Mouse (Mus musculus) lung, embryonic 16.5 days (tissue): Measurements from ENCODE around the gene Elmod3. TPM values are rescaled to one million over a fixed set of nuclear protein-coding genes. Genes with fewer than 3 reads are reported as not detected.

Experiments
- ATAC-seq: fragments of 200-750 bp; cut with Nextera tagmentation; 2 replicates; pipeline ENCODE4 v1.8.0; 2017; ENCODE audit warnings: low read depth, mild to moderate bottlenecking, moderate library complexity
- H3K27ac ChIP-seq: fragments of 300-500 bp; sonication (generic); 2 replicates; pipeline ENCODE4 v1.5.1; 2014; ENCODE audit warnings: mild to moderate bottlenecking, control low read depth, low read length
- H3K27me3 ChIP-seq: fragments of 300-500 bp; sonication (generic); 2 replicates; pipeline ENCODE4 v1.6.1; 2014; ENCODE audit warnings: low read depth, low read length, mixed read lengths; ENCODE audit not compliant: control insufficient read depth, insufficient read depth
- H3K36me3 ChIP-seq: fragments of 300-500 bp; sonication (generic); 2 replicates; pipeline ENCODE4 v1.6.1; 2014; ENCODE audit warnings: low read length; ENCODE audit not compliant: control insufficient read depth, insufficient read depth
- H3K4me1 ChIP-seq: fragments of 300-500 bp; sonication (generic); replicated peaks from 2 replicates; pipeline ENCODE4 v1.6.1; 2014; ENCODE audit warnings: low read length, mixed read lengths; ENCODE audit not compliant: control insufficient read depth, insufficient read depth
- H3K4me2 ChIP-seq: fragments of 300-500 bp; sonication (generic); 2 replicates; pipeline ENCODE4 v1.6.1; 2014; ENCODE audit warnings: low read depth, low read length, control low read depth
- H3K4me3 ChIP-seq: fragments of 300-500 bp; sonication (generic); 2 replicates; pipeline ENCODE4 v1.5.1; 2014; ENCODE audit warnings: mild to moderate bottlenecking, low read length, control low read depth
- H3K9ac ChIP-seq: fragments of 300-500 bp; sonication (generic); 2 replicates; pipeline ENCODE4 v1.6.1; 2014; ENCODE audit warnings: low read length, control low read depth
- H3K9me3 ChIP-seq: fragments of 300-500 bp; sonication (generic); 2 replicates; pipeline ENCODE4 v1.6.1; 2016; ENCODE audit warnings: low read length; ENCODE audit not compliant: control insufficient read depth
- WGBS: fragments of 180-500 bp; shearing (Covaris S2); extraction: QIAGEN DNeasy Blood & Tissue Kit; methylation state at CpG from one replicate; pipeline ENCODE4 v1.1.7; 2014; 5-methylcytosine and 5-hydroxymethylcytosine counted together
- polyA plus RNA-seq: library from polyadenylated mRNA; unstranded; fragments of >200 nt; fragmentation: Nextera tagmentation; extraction: Ambion mirVana; gene quantifications from 2 replicates; pipeline ENCODE4 v1.2.1, GENCODE M21; 2015

Gene Elmod3
- polyA plus RNA-seq, 1 experiment from 2014 or later: 20.0 TPM

DNA sequence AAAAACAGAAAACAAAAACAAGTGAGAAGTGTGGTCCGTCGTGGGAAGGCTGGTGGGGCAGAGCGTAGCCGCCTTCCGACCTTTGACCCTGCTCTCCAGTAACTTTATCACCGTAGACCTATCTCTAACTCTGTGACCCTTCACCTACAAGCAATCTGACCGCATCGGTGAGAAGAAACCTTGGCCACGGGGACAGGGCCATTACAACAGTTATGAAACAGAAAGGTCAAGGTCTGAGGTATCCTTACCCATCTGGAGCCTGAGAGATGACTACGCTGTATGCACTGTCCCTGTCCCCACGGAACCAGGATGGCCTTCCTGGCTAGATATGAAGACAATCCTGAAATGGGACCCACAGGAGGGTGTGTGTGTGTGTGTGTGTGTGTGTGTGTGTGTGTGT lies 14.1 kb downstream of the Elmod3 start:
- Histone ChIP-seq H3K4me3 (no peak overlapping the region), H3K9ac (no peak overlapping the region), H3K4me2 (no peak overlapping the region), H3K4me1 (no peaks in the 10 kb centered on the region), H3K9me3 (no peaks in the 10 kb centered on the region), H3K27ac (no peak overlapping the region), H3K27me3 (no peaks in the 10 kb centered on the region), H3K36me3 (peaks cover 3% of the 10 kb centered on the region; the same call in 1 of the 2 replicates)
- 67% methylated on average over 11 of the region's 11 CpGs for WGBS
- ATAC-seq: no peak

DNA sequence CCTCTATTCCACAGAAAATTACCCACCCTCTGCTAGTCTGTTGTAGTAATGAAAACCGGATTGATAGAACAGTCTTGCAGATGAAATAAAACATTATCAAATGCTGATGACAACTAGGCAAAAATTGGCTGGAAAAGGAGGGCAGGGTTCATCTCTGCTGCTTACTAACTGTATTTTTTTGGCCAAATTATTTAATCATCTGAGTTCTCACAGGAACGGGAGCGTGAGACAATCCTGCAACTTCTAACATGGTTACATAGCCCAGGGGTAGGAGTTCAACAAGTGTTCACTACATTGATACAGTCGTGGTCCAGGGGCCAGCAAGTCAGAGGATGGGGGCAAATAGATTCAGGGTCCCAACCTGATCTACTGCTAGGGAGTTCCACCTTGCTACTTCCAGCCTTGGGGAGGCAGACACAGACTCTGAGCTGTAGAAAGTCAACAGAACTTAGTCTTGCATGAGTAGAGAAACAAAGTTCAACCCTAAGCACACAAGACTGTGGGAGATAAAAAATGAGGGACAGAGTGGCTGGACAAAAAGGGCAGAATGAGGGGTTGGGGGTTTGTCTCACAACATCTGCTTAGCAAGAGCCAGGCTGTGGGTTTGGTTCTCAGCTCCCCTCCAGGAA lies 14.9 kb downstream of the Elmod3 start:
- H3K4me1 ChIP-seq: no peaks in the 10 kb centered on the region
- 81% methylated on average over 4 of the region's 4 CpGs for WGBS
- no peaks in the 10 kb centered on the region for H3K9me3 ChIP-seq
- no peak overlapping the region for H3K4me2 ChIP-seq
- peaks cover 3% of the 10 kb centered on the region; the same call in 1 of the 2 replicates for H3K36me3 ChIP-seq
- H3K4me3 ChIP-seq: no peak overlapping the region
- no peaks in the 10 kb centered on the region for H3K27me3 ChIP-seq
- H3K27ac ChIP-seq: no peak overlapping the region
- no peak overlapping the region for H3K9ac ChIP-seq
- no peak for ATAC-seq

DNA sequence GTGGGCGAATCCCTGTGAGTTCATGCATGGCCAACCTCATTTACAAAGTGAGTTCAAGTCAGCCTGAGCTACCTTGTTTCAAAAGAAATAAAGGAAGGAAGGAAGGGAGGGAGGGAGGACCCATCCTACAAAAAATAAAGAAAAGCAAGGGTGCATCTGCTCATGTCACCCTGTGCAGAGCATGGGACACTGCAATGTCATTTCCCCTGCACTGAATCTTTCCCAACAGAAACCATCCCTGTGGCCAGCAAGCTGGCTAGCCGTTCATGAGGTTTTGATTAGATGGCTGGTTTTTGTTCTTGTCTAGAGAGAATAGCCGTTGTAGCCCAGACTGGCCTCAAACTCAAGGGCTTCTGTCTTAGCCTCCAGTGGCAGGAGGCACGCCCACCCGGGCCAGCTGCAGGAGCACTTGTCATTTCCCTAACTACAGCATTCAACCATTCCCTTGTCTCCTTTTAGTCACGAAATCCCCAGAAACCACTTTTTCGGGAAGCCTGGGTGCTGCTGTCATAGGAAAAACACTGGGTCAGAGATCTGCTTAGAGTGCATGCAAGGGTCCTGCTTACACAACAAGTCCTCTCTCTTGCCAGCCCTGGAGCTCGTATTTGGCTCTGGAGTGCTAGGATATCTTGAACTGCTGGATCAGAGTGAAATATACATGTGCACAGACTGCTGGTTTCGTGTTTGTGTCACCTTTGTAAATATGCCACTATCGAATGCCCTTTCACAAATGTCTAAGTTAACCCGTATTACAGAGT lies 16.4 kb downstream of the Elmod3 start:
- H3K9me3 ChIP-seq: no peaks in the 10 kb centered on the region
- 74% methylated on average over 11 of the region's 11 CpGs for WGBS
- H3K36me3 ChIP-seq: no peaks in the 10 kb centered on the region; the same call in 1 of the 2 replicates
- no peak overlapping the region for H3K9ac ChIP-seq
- no peak for ATAC-seq
- H3K27me3 ChIP-seq: no peaks in the 10 kb centered on the region
- no peak overlapping the region for H3K4me3 ChIP-seq
- H3K27ac ChIP-seq: no peak overlapping the region
- H3K4me2 ChIP-seq: no peak overlapping the region
- no peaks in the 10 kb centered on the region for H3K4me1 ChIP-seq

DNA sequence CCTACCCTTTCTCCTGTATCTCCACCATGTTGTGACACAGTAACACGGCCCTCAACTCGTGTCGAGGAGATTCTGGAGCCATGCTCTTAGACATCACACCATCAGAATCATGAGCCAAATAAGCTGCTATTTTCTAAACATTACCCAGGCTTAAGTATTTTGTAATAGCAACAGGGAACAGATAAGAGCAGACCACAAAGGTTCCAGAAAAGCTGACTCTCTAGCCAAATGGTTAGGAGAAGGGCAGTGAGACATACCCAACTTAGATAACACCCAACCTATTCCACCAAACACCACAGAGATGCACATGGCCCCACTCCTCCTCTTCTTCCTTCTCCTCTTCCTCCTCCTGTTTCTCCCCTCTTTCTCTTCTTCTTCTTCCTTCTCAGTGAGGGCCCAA lies 22.2 kb downstream of the Elmod3 start:
- ATAC-seq: no peak
- no peak overlapping the region for H3K27ac ChIP-seq
- WGBS: 85% methylated on average over 3 of the region's 3 CpGs
- H3K4me1 ChIP-seq: no peaks in the 10 kb centered on the region
- no peaks in the 10 kb centered on the region for H3K9me3 ChIP-seq
- no peak overlapping the region for H3K4me3 ChIP-seq
- no peak overlapping the region for H3K9ac ChIP-seq
- no peak overlapping the region for H3K4me2 ChIP-seq
- no peaks in the 10 kb centered on the region for H3K27me3 ChIP-seq
- H3K36me3 ChIP-seq: 0 out of 2 replicates have a peak, but pooled peaks cover 4% of the 10 kb centered on the region

DNA sequence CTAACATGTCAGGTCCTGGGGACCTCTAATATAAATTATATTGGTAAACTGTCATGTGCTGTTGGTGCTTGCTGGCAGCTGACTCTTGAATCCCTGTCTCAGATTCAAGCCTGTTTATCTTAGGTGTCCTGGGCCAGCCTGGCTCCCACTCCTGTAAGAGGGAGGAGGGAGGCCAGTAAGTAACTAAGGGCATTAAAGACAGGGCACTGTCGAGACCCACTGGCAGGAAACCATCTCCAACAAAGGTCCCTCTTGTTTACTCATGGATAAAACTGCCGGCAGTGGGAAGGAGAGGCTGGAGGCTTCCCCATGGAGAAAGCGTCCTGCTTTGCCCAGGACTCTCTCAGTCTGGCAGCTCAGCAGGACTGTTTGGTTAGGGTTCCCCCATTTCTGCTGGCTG lies 26.4 kb downstream of the Elmod3 start:
- Histone ChIP-seq H3K4me2 (no peak overlapping the region), H3K4me1 (no peaks in the 10 kb centered on the region), H3K27me3 (no peaks in the 10 kb centered on the region), H3K27ac (no peak overlapping the region), H3K4me3 (no peak overlapping the region), H3K9me3 (no peaks in the 10 kb centered on the region), H3K36me3 (peaks cover 7% of the 10 kb centered on the region; the same call in 1 of the 2 replicates), H3K9ac (no peak overlapping the region)
- no peak for ATAC-seq
- 24% methylated on average over 3 of the region's 3 CpGs for WGBS

DNA sequence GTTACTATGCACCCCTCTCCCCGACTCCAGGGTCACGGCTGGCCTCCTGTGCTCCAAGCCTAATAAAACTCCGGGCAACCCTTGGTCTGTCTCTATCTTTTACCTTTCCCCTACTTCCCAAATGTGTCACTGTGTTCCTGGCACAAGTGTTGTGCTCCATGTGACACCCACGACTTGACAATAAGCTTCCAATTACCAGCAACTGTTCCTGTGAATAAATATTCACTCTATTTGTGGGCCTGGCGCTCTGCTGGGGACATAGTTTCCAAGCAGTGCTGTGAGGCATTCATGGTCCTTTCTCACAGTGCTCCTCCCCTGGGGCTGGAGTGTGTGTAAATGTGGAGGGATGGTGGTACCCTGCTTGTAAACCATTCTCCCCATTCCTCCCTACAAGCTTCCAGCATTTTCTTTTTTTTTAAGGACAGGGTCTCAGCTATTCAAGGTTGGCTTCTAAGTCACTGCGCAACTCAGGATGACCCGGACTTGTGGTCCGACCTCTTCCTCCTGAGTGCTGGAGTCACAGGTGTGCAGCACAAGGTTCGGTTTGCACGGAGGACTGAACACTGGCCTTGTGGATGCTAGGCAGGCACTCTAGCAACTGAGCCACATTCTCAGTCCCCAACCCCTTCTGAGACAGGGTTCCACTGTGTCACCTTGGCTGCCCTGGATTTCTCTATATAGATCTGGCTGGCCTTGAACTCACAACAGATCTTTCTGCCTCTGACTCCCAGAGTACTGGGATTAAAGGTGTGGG lies 27.4 kb downstream of the Elmod3 start:
- Histone ChIP-seq H3K27me3 (no peaks in the 10 kb centered on the region), H3K9me3 (no peaks in the 10 kb centered on the region), H3K4me1 (no peaks in the 10 kb centered on the region), H3K36me3 (peaks cover 7% of the 10 kb centered on the region; the same call in 1 of the 2 replicates), H3K27ac (no peak overlapping the region), H3K9ac (no peak overlapping the region), H3K4me3 (no peak overlapping the region), H3K4me2 (no peak overlapping the region)
- 87% methylated on average over 10 of the region's 10 CpGs for WGBS
- ATAC-seq: no peak

DNA sequence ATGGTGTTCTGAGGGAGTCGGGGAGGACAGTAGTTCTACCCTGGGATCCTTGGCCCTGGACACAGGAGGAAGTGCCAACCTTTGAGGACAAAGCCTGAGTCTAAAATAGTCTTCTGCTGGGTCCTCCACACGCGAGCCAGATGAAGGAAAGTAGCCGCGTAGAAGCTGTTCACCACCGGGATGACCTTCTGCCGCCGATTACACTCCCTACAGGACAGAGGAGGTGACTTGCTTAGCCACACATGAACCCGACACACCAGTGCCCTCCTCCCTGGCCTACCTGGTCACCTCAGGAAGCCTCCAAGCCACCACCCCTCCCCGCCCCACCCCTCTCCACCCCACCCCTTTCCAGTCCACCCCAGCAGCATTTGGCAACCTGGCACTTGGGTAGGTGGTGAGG lies 29.5 kb downstream of the Elmod3 start:
- WGBS: 83% methylated on average over 10 of the region's 10 CpGs
- H3K4me3 ChIP-seq: no peak overlapping the region
- ATAC-seq: no peak
- H3K4me1 ChIP-seq: no peaks in the 10 kb centered on the region
- H3K4me2 ChIP-seq: no peak overlapping the region
- no peak overlapping the region for H3K27ac ChIP-seq
- peaks cover 3% of the 10 kb centered on the region; the same call in 1 of the 2 replicates for H3K36me3 ChIP-seq
- no peaks in the 10 kb centered on the region for H3K27me3 ChIP-seq
- H3K9ac ChIP-seq: no peak overlapping the region
- H3K9me3 ChIP-seq: no peaks in the 10 kb centered on the region

DNA sequence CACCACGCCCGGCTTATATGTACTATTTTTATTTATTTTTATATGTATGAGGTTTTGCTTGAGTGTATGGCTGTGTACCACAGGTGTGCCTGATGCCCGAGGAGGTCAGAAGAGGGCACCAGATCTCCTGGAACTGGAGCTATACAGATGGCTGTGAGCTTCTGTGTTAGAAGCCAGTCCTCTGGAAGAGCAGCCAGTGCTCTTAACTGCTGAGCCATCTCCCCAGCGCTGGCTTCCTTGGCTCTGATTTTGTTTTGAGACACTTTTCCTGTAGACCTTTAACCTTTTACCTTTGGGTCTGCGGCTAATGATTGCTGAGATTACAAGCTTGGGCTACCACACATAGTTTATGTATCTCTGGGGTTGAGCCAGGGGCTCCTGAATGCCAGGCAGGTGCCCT lies 30.7 kb downstream of the Elmod3 start:
- 81% methylated on average over 5 of the region's 5 CpGs for WGBS
- no peaks in the 10 kb centered on the region for H3K27me3 ChIP-seq
- no peak overlapping the region for H3K4me2 ChIP-seq
- no peaks in the 10 kb centered on the region for H3K4me1 ChIP-seq
- no peak overlapping the region for H3K4me3 ChIP-seq
- H3K27ac ChIP-seq: no peak overlapping the region
- H3K36me3 ChIP-seq: peaks cover 3% of the 10 kb centered on the region; the same call in 1 of the 2 replicates
- H3K9ac ChIP-seq: no peak overlapping the region
- ATAC-seq: no peak
- H3K9me3 ChIP-seq: no peaks in the 10 kb centered on the region

DNA sequence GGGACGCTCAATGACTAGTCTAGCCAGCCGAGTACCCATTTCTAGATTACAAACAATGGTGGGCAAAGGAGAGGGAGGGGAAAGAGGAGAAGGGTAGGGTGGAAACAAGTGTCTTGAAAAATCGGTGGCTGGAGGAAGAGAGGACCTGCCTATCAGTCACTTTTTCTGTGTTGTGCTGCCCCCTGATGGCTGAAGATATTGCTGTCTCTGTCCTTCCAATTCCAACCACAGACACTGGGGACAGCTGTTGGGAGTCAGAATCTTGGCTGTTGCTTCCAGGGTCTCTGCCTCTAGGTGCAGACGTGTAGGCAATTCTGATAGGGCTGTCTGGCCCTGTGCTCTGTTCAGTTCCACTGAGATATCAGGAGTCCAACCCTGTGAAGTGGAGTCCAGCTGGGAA lies 32.2 kb downstream of the Elmod3 start:
- peak; percentile 87 for ATAC-seq
- Histone ChIP-seq H3K27me3 (no peaks in the 10 kb centered on the region), H3K4me1 (no peaks in the 10 kb centered on the region), H3K4me2 (no peak overlapping the region), H3K4me3 (no peak overlapping the region), H3K27ac (no peak overlapping the region), H3K9ac (no peak overlapping the region), H3K36me3 (peaks cover 3% of the 10 kb centered on the region; the same call in 1 of the 2 replicates), H3K9me3 (no peaks in the 10 kb centered on the region)
- WGBS: 4% methylated on average over 4 of the region's 4 CpGs
